Mouse (Mus musculus) testis, adult 2 months (tissue): ENCODE data around the gene Syn2.

Source experiments
- CTCF ChIP-seq: fragments of 200-500 bp; IDR thresholded peaks from 2 replicates; pipeline ENCODE4 v1.5.1; 2012; ENCODE audit warnings: low read depth, mild to moderate bottlenecking, inconsistent platforms, low read length, moderate library complexity; ENCODE audit not compliant: control insufficient read depth, insufficient read depth, insufficient replicate concordance
- POLR2A ChIP-seq: fragments of 200-500 bp; IDR thresholded peaks from 2 replicates; pipeline ENCODE4 v1.6.1; 2012; ENCODE audit warnings: low read depth, mild to moderate bottlenecking, inconsistent platforms, low read length, moderate library complexity; ENCODE audit not compliant: control insufficient read depth

- TF ChIP-seq CTCF, result no peak
- TF ChIP-seq POLR2A, result no peak
Measured at GRCm38 (mm10) chr6:115266791-115267190, 132.1 kb downstream of the Syn2 start.
